21 mouse cellular contexts compared by ENCODE assay signal in genomic region chr2:128521701-128522443, GRCm38 (mm10).
A peak's percentile ranks its signal among the peaks of the same experiment; 100 is the strongest.
DNase-seq lines count a peak whose midpoint lies in the region; ATAC-seq and TF ChIP-seq lines count a peak whose summit lies in the region.
"Had no signal": no experiment of that assay in that cellular context is flagged by ENCODE, and none has a peak within 500 bp of the region (broad histone marks: within the 10 kb centered on the region; RNA-seq: fewer than 3 reads in every experiment).

No protein-coding gene starts in this region.

- no peak overlapping the region for H3K4me3 ChIP-seq in embryonic facial prominence, embryonic 11.5 days (ENCODE audit: low read depth, low read length)
- no peak overlapping the region for H3K4me3 ChIP-seq in embryonic facial prominence, embryonic 10.5 days
- no peak overlapping the region for H3K4me3 ChIP-seq in kidney, postnatal 0 days (replicated peaks; ENCODE audit: low read depth, low read length)
- H3K4me3 ChIP-seq: forebrain, embryonic 15.5 days; heart, adult 2 months; heart, embryonic 15.5 days; hindbrain, embryonic 13.5 days had no signal

- 70% methylated on average over 4 of the region's 4 CpGs for WGBS in embryonic facial prominence, embryonic 11.5 days
- WGBS in embryonic facial prominence, embryonic 10.5 days, result 67% methylated on average over 4 of the region's 4 CpGs
- WGBS in kidney, postnatal 0 days, result 24% methylated on average over 4 of the region's 4 CpGs

- H3K27me3 ChIP-seq in embryonic facial prominence, embryonic 11.5 days (ENCODE audit: control insufficient read depth, insufficient read depth, low read length), result no peaks in the 10 kb centered on the region
- no peaks in the 10 kb centered on the region for H3K27me3 ChIP-seq in embryonic facial prominence, embryonic 10.5 days (replicated peaks; ENCODE audit: low read depth, poor library complexity, severe bottlenecking)
- no peaks in the 10 kb centered on the region for H3K27me3 ChIP-seq in kidney, postnatal 0 days (ENCODE audit: insufficient read depth, low read length)
- H3K27me3 ChIP-seq: forebrain, embryonic 15.5 days; heart, embryonic 15.5 days; hindbrain, embryonic 13.5 days; Patski had no signal

- DNase-seq in embryonic facial prominence, embryonic 11.5 days (ENCODE audit: low spot score), result peak; percentile 35
- DNase-seq in embryonic facial prominence, embryonic 10.5 days (ENCODE audit: low spot score), result no peak
- DNase-seq in kidney, postnatal 0 days (ENCODE audit: low spot score), result peak; percentile 44
- no peak for DNase-seq in kidney, postnatal 36 days
- peak; percentile 58 for DNase-seq in A20 (ENCODE audit: low read depth, low spot score)
- peak; percentile 8 for DNase-seq in forelimb bud, embryonic 11.5 days (ENCODE audit: low read depth, low spot score)
- DNase-seq in yolk sac, embryonic 10.5 days (ENCODE audit: low spot score), result no peak
- DNase-seq in urinary bladder, postnatal 10 days (ENCODE audit: low spot score), result no peak
- DNase-seq: adrenal gland, postnatal 14 days; cerebellum, adult 11-12 months; cerebellum, adult 9-10 months; cerebellum, postnatal 25 days; gastrocnemius, postnatal 10 days; heart, adult 2 months; heart, postnatal 14 days had no signal

- no peaks in the 10 kb centered on the region for H3K36me3 ChIP-seq in embryonic facial prominence, embryonic 11.5 days (replicated peaks; ENCODE audit: control insufficient read depth, insufficient read depth, low read depth, low read length)
- H3K36me3 ChIP-seq in embryonic facial prominence, embryonic 10.5 days (replicated peaks), result no peaks in the 10 kb centered on the region
- H3K36me3 ChIP-seq in kidney, postnatal 0 days (ENCODE audit: insufficient read depth, low read length), result no peaks in the 10 kb centered on the region
- H3K36me3 ChIP-seq: forebrain, embryonic 15.5 days; heart, embryonic 15.5 days; hindbrain, embryonic 13.5 days had no signal

- no peak for ATAC-seq in embryonic facial prominence, embryonic 11.5 days (replicated peaks; ENCODE audit: insufficient number of reproducible peaks, low FRiP score, low TSS enrichment, low read depth)
- ATAC-seq in kidney, postnatal 0 days (replicated peaks; ENCODE audit: low FRiP score, low read depth), result peak; percentile 74; the same call in 1 of the 2 replicates
- ATAC-seq: activated CD4-positive, CD25-positive, alpha-beta regulatory T cell, adult 4 months; forebrain, embryonic 15.5 days; Patski had no signal

- no peak overlapping the region for H3K4me2 ChIP-seq in embryonic facial prominence, embryonic 11.5 days (ENCODE audit: low read depth, low read length)
- H3K4me2 ChIP-seq in kidney, postnatal 0 days (ENCODE audit: low read length), result no peak overlapping the region
- H3K4me2 ChIP-seq: forebrain, embryonic 15.5 days; heart, embryonic 11.5 days; heart, embryonic 15.5 days; hindbrain, embryonic 13.5 days had no signal

- no peak overlapping the region for H3K9ac ChIP-seq in embryonic facial prominence, embryonic 11.5 days (replicated peaks; ENCODE audit: low read length)
- H3K9ac ChIP-seq in kidney, postnatal 0 days (ENCODE audit: low read depth, low read length), result no peak overlapping the region
- H3K9ac ChIP-seq: forebrain, embryonic 15.5 days; heart, embryonic 15.5 days; hindbrain, embryonic 13.5 days had no signal

- no peaks in the 10 kb centered on the region for H3K4me1 ChIP-seq in embryonic facial prominence, embryonic 11.5 days (ENCODE audit: control insufficient read depth, insufficient read depth, low read length)
- H3K4me1 ChIP-seq in embryonic facial prominence, embryonic 10.5 days, result no peaks in the 10 kb centered on the region
- H3K4me1 ChIP-seq in kidney, postnatal 0 days (replicated peaks; ENCODE audit: insufficient read depth, low read length), result no peaks in the 10 kb centered on the region
- H3K4me1 ChIP-seq: forebrain, embryonic 15.5 days; hindbrain, embryonic 13.5 days had no signal

- H3K27ac ChIP-seq in embryonic facial prominence, embryonic 11.5 days (replicated peaks; ENCODE audit: low read depth, low read length), result no peak overlapping the region
- H3K27ac ChIP-seq in embryonic facial prominence, embryonic 10.5 days (replicated peaks), result no peak overlapping the region
- H3K27ac ChIP-seq in kidney, postnatal 0 days, result no peak overlapping the region
- H3K27ac ChIP-seq: forebrain, embryonic 15.5 days; heart, adult 2 months; heart, embryonic 15.5 days; hindbrain, embryonic 13.5 days had no signal

- no peaks in the 10 kb centered on the region for H3K9me3 ChIP-seq in embryonic facial prominence, embryonic 11.5 days (replicated peaks; ENCODE audit: control insufficient read depth, low read length)
- H3K9me3 ChIP-seq in embryonic facial prominence, embryonic 10.5 days, result no peaks in the 10 kb centered on the region
- H3K9me3 ChIP-seq in kidney, postnatal 0 days (replicated peaks; ENCODE audit: low read length), result no peaks in the 10 kb centered on the region
- H3K9me3 ChIP-seq: forebrain, embryonic 15.5 days; heart, embryonic 15.5 days; hindbrain, embryonic 13.5 days had no signal

- no peak for TF ChIP-seq CTCF in kidney, postnatal 0 days (IDR thresholded peaks at IDR 0.05; ENCODE audit: low read depth)

Comparison
In these comparisons a context has a peak if more than half of its experiments do, and no peak if none do; other contexts are left out.
1. DNase-seq: peak in embryonic facial prominence, embryonic 11.5 days (single experiment), kidney, postnatal 0 days (single experiment), A20 (single experiment) and forelimb bud, embryonic 11.5 days (single experiment); none in embryonic facial prominence, embryonic 10.5 days (single experiment), kidney, postnatal 36 days (0 of 2), yolk sac, embryonic 10.5 days (single experiment) and urinary bladder, postnatal 10 days (single experiment).